Mouse (Mus musculus) E14TG2a.4 (cell line): ENCODE measurements around the gene Kdm6a.

Source experiments
- H3K27me3 ChIP-seq: 2 replicates; pipeline ENCODE4 v1.6.1; 2014; ENCODE audit warnings: low read length, control low read depth; ENCODE audit not compliant: insufficient read depth
- H3K36me3 ChIP-seq: 2 replicates; pipeline ENCODE4 v1.6.1; 2014; ENCODE audit warnings: low read length, control low read depth; ENCODE audit not compliant: insufficient read depth
- H3K4me1 ChIP-seq: replicated peaks from 2 replicates; pipeline ENCODE4 v1.6.1; 2014; ENCODE audit warnings: low read depth, low read length, control low read depth
- H3K4me3 ChIP-seq: replicated peaks from 2 replicates; pipeline ENCODE4 v1.5.1; 2014; ENCODE audit warnings: mild to moderate bottlenecking, low read length
- H3K9me3 ChIP-seq: 2 replicates; pipeline ENCODE4 v1.6.1; 2014; ENCODE audit warnings: low read length, control low read depth
- CTCF ChIP-seq: conservative IDR thresholded peaks from 2 replicates; pipeline ENCODE4 v1.5.1; 2014; ENCODE audit warnings: low read length
- NANOG ChIP-seq: IDR thresholded peaks from 2 replicates; pipeline ENCODE4 v1.6.1; 2014; ENCODE audit warnings: borderline replicate concordance, low read length, mixed read lengths
- POU5F1 ChIP-seq: IDR thresholded peaks from 2 replicates; pipeline ENCODE4 v1.6.1; 2014; ENCODE audit warnings: low read length, borderline replicate concordance

Kdm6a gene

DNA sequence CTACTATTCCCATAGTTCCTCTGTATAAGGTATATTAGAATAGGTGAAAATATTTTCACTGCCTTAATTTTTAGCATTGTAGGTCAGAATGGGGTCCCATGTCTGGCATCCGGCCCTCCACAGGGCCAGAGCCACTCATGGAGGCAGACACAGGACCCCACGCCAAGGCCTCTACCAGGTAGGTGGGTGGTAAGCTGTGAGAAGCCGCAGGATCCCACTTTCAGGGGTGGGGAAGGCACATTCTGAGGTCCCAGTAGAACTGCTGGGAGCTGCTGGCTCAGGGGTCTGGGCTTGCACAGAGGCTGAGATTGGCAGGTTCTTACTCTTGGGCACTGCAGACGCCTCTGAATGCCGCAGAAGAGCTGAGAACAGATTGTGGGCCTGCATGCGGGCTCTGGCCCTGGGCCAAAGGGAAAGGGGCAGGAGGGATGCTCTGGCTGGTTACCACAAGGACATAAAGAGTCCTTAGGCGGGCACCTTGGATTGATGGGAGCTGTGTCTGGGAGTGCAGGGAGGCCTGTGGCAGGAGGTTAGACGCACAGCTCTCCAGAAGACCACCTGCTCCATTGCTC lies 95.9 kb downstream of the Kdm6a start:
- Histone ChIP-seq H3K4me1 (no peaks in the 10 kb centered on the region), H3K36me3 (peaks cover 27% of the 10 kb centered on the region), H3K27me3 (no peaks in the 10 kb centered on the region), H3K9me3 (no peaks in the 10 kb centered on the region), H3K4me3 (no peak overlapping the region)
- TF ChIP-seq NANOG (no peak), CTCF (no peak), POU5F1 (no peak)

DNA sequence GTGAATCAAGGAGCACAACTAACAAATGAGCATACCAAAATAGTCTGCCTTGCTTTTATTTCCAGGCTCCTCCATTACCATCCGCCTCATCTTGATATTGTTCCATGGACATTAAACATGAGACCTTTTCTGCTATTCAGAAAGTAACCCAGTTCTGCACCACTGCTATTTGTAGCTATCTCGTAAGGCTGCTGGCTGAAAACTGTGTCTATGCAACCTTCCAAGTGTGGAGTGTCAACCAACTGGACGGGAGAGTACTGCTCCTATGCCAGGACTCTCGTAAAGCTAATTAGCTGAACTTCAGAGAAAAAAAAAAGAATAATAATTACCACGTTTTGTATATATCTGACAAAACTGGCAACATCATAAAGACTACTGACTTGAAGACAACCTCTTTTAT lies 116.2 kb downstream of the Kdm6a start:
- Histone ChIP-seq H3K4me1 (no peaks in the 10 kb centered on the region), H3K9me3 (no peaks in the 10 kb centered on the region), H3K4me3 (no peak overlapping the region), H3K36me3 (peaks cover 9% of the 10 kb centered on the region; the same call in 1 of the 2 replicates), H3K27me3 (no peaks in the 10 kb centered on the region)
- TF ChIP-seq POU5F1 (no peak), CTCF (no peak), NANOG (no peak)

DNA sequence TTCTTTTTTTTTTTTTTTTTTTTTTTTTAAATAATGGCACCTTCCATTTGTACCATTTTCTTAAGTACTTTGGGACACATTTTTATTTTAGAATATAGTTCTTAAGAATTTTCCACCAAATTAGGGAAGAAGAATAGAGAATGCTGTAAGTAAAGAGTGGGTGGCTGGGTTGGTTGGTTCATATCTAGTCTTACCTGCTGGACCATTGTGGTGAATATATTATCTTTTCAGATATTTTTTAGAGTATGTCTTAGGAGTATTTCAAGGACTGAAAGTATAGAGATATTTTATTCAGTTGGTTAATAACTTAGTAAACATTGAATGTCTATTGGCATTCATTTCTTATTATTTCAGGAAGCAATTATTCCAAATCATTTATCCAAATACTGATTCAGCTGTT lies 117.8 kb downstream of the Kdm6a start:
- H3K4me1 ChIP-seq: no peaks in the 10 kb centered on the region
- no peak overlapping the region for H3K4me3 ChIP-seq
- no peaks in the 10 kb centered on the region for H3K27me3 ChIP-seq
- H3K9me3 ChIP-seq: no peaks in the 10 kb centered on the region
- no peak for TF ChIP-seq NANOG
- no peak for TF ChIP-seq CTCF
- TF ChIP-seq POU5F1: no peak
- H3K36me3 ChIP-seq: peaks cover 6% of the 10 kb centered on the region; the same call in 1 of the 2 replicates
